Mouse (Mus musculus) embryonic facial prominence, embryonic 11.5 days (tissue): ENCODE data around the gene Has3. TPM values are rescaled to one million over a fixed set of nuclear protein-coding genes. Genes with fewer than 3 reads are reported as not detected.

ENCODE experiments used
- polyA plus RNA-seq: library from polyadenylated mRNA; unstranded; fragments of >200 nt; fragmentation: Nextera tagmentation; extraction: Ambion mirVana; gene quantifications from 2 replicates; pipeline ENCODE4 v1.2.1, GENCODE M21; 2014

Has3 gene
- polyA plus RNA-seq, 1 experiment from 2014 or later: 0.31 TPM

Other genes starting within 250 kb of the Has3 start
- gene Tango6, start 187.2 kb upstream of the Has3 start, polyA plus RNA-seq: 6.7 and 6.9 TPM in 2 replicates
- 90.3 and 93.0 TPM in 2 replicates for gene Utp4, start 23.4 kb downstream of the Has3 start, polyA plus RNA-seq
- 7.4 TPM in 2 replicates for gene Sntb2, start 65.5 kb downstream of the Has3 start, polyA plus RNA-seq
- 88.3 and 93.7 TPM in 2 replicates for gene Vps4a, start 161.0 kb downstream of the Has3 start, polyA plus RNA-seq
- gene Pdf, start 178.4 kb downstream of the Has3 start, polyA plus RNA-seq: 44.8 and 48.3 TPM in 2 replicates
- 42.0 and 44.9 TPM in 2 replicates for gene Cog8, start 186.4 kb downstream of the Has3 start, polyA plus RNA-seq
- 113 and 114 TPM in 2 replicates for gene Nip7, start 186.6 kb downstream of the Has3 start, polyA plus RNA-seq
- gene Tmed6, start 195.4 kb downstream of the Has3 start, polyA plus RNA-seq: not detected in 2 replicates
- gene Terf2, start 226.3 kb downstream of the Has3 start, polyA plus RNA-seq: 16.1 and 16.5 TPM in 2 replicates